Mouse (Mus musculus) embryo, embryonic 11.5 days (tissue): Measurements from ENCODE around the gene Ppp1r16b.

ENCODE experiments used
- DNase-seq: peaks from one replicate; pipeline ENCODE4 v3.0.0-alpha.2; 2012; ENCODE audit warnings: low read depth, low spot score

Gene Ppp1r16b

GRCm38 (mm10) chr2:158690116-158690515 lies 24.9 kb downstream of the Ppp1r16b start:
- DNase-seq: no peak

- DNase-seq: no peak
Measured at GRCm38 (mm10) chr2:158692191-158692590, 27.0 kb downstream of the Ppp1r16b start.

GRCm38 (mm10) chr2:158695811-158696210 lies 30.6 kb downstream of the Ppp1r16b start:
- DNase-seq: no peak

GRCm38 (mm10) chr2:158696451-158696850 lies 31.3 kb downstream of the Ppp1r16b start:
- no peak for DNase-seq

- no peak for DNase-seq
Measured at GRCm38 (mm10) chr2:158699908-158700307, 34.7 kb downstream of the Ppp1r16b start.

GRCm38 (mm10) chr2:158700535-158701256 lies 35.5 kb downstream of the Ppp1r16b start:
- DNase-seq: no peak

GRCm38 (mm10) chr2:158701505-158701904 lies 36.3 kb downstream of the Ppp1r16b start:
- no peak for DNase-seq

- DNase-seq: no peak
Measured at GRCm38 (mm10) chr2:158702176-158702575, 37.0 kb downstream of the Ppp1r16b start.

GRCm38 (mm10) chr2:158704720-158705119 lies 39.5 kb downstream of the Ppp1r16b start:
- DNase-seq: no peak

GRCm38 (mm10) chr2:158705529-158705928 lies 40.3 kb downstream of the Ppp1r16b start:
- no peak for DNase-seq

GRCm38 (mm10) chr2:158706704-158707408 lies 41.7 kb downstream of the Ppp1r16b start:
- DNase-seq: no peak

- DNase-seq: no peak
Measured at GRCm38 (mm10) chr2:158708121-158708520, 42.9 kb downstream of the Ppp1r16b start.

GRCm38 (mm10) chr2:158711929-158712751 lies 46.9 kb downstream of the Ppp1r16b start:
- DNase-seq: no peak

- no peak for DNase-seq
Measured at GRCm38 (mm10) chr2:158714826-158715225, 49.6 kb downstream of the Ppp1r16b start.

- no peak for DNase-seq
Measured at GRCm38 (mm10) chr2:158716066-158716465, 50.9 kb downstream of the Ppp1r16b start.

GRCm38 (mm10) chr2:158717551-158718418 lies 52.6 kb downstream of the Ppp1r16b start:
- DNase-seq: no peak

- no peak for DNase-seq
Measured at GRCm38 (mm10) chr2:158718816-158719549, 53.8 kb downstream of the Ppp1r16b start.

GRCm38 (mm10) chr2:158720715-158721370 lies 55.6 kb downstream of the Ppp1r16b start:
- no peak for DNase-seq

GRCm38 (mm10) chr2:158721481-158721880 lies 56.3 kb downstream of the Ppp1r16b start:
- DNase-seq: no peak

- DNase-seq: no peak
Measured at GRCm38 (mm10) chr2:158722135-158722534, 56.9 kb downstream of the Ppp1r16b start.
